Mouse (Mus musculus) stomach, postnatal 0 days (tissue): ENCODE data around the gene Rftn1.

Experiments
- CTCF ChIP-seq: IDR thresholded peaks from 2 replicates; pipeline ENCODE4 v1.5.1; 2016; ENCODE audit warnings: antibody characterized with exemption, low read depth, mild to moderate bottlenecking, moderate library complexity
- EP300 ChIP-seq: optimal IDR thresholded peaks from 2 replicates; pipeline ENCODE3; 2016; ENCODE audit warnings: antibody characterized with exemption

DNA sequence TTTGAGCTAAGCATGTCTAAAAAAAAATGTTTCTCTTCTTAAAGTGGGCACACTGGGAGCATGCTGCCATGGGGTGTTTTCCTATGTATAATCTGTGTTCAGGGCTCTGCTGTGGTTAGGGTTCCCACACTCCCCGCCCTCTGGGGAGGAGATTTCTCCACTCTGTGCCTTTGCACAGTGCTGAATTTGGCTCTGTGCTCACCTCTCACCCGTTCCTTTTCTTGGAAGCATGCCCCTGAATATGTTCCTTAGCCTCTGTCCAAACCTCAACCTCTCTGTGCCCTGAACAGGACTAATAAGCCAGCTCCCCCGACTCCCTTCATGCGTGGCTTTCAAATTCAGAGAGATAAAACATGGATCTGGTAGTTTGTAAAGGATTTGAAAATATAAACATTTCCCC lies 39.1 kb upstream of the Rftn1 start:
- TF ChIP-seq CTCF (no peak), EP300 (no peak)
